Mouse (Mus musculus) embryonic fibroblast, embryonic 13.5 days (primary cell): ENCODE data around the gene Ubqln2.

ENCODE experiments used
- CTCF ChIP-seq: IDR thresholded peaks from 2 replicates; pipeline ENCODE4 v1.5.1; 2011; ENCODE audit warnings: mild to moderate bottlenecking, control low read depth, low read length, moderate library complexity, borderline replicate concordance; ENCODE audit not compliant: insufficient read depth
- POLR2A ChIP-seq: IDR thresholded peaks from 2 replicates; pipeline ENCODE4 v1.6.1; 2011; ENCODE audit warnings: low read depth, mild to moderate bottlenecking, control low read depth, low read length, moderate library complexity

- no peak for TF ChIP-seq POLR2A
- TF ChIP-seq CTCF = no peak
Observed at GRCm38 (mm10) chrX:153476760-153477248, 21.2 kb upstream of the Ubqln2 start.
